ENCODE assay signal across 9 mouse cellular contexts in genomic region chr5:77265671-77266065, GRCm38 (mm10). TPM values are rescaled to one million over a fixed set of nuclear protein-coding genes. Genes with fewer than 3 reads are reported as not detected.
DNase-seq lines count a peak whose midpoint lies in the region; ATAC-seq and TF ChIP-seq lines count a peak whose summit lies in the region.
"Had no signal": no experiment of that assay in that cellular context is flagged by ENCODE, and none has a peak within 500 bp of the region (broad histone marks: within the 10 kb centered on the region; RNA-seq: fewer than 3 reads in every experiment).

No protein-coding gene starts in this region.

- TF ChIP-seq CTCF in Patski (IDR thresholded peaks at IDR 0.05): no peak
- TF ChIP-seq CTCF in left cerebral cortex, adult 2 months (IDR thresholded peaks at IDR 0.05): no peak

- DNase-seq in Patski (ENCODE audit: low read depth, low spot score): no peak
- peak; percentile 14 for DNase-seq in cerebellum, adult 9-11 months
- peak; percentile 37 to 40 for DNase-seq in frontal cortex, postnatal 10 days (ENCODE audit: low spot score in 2 of 2)
- peak; percentile 59 to 63 for DNase-seq in left cerebral cortex, adult 2 months (ENCODE audit: extremely low spot score in 1 of 2, low spot score in 2 of 2)
- DNase-seq in lung, postnatal 4 days: peak; percentile 84 to 87
- DNase-seq in right cerebral cortex, adult 18-20 months: peak; percentile 45
- peak; percentile 29 for DNase-seq in urinary bladder, postnatal 10 days (ENCODE audit: low spot score)

- ATAC-seq in Patski: peak; percentile 85
- peak; percentile 80 for ATAC-seq in hindbrain, embryonic 12.5 days (ENCODE audit: low FRiP score)

- POLR2A ChIA-PET in Patski (lab: Charles Lee): no interaction called here

- peaks cover 23% of the 10 kb centered on the region for H3K36me3 ChIP-seq in hindbrain, embryonic 12.5 days

- peak overlapping the region; percentile 91 for H3K27ac ChIP-seq in hindbrain, embryonic 12.5 days
- H3K27ac ChIP-seq in left cerebral cortex, adult 2 months: peak overlapping the region; percentile 28; the same call in 1 of the 2 replicates

- no peaks in the 10 kb centered on the region for H3K27me3 ChIP-seq in Patski
- peaks cover 7% of the 10 kb centered on the region for H3K27me3 ChIP-seq in hindbrain, embryonic 12.5 days

- H3K4me1 ChIP-seq in hindbrain, embryonic 12.5 days: peaks cover 10% of the 10 kb centered on the region; the same call in 1 of the 2 replicates

- intact Hi-C loops in left cerebral cortex, adult 2 months (cut with DNase I): loop anchor here (2.0 kb wide), 1 partner anchor 45 kb away; the partner anchor contains the start of genes Noa1 and Polr2b

- H3K9ac ChIP-seq in hindbrain, embryonic 12.5 days: peak overlapping the region; percentile 84

- under 1% methylated on average over 30 of the region's 53 CpGs for WGBS in hindbrain, embryonic 12.5 days

- CTCF ChIA-PET in Patski (lab: Charles Lee): no interaction called here

- peak overlapping the region; percentile 86 for H3K4me2 ChIP-seq in hindbrain, embryonic 12.5 days (replicated peaks)

- H3K9me3 ChIP-seq in hindbrain, embryonic 12.5 days (replicated peaks): no peaks in the 10 kb centered on the region

- H3K4me3 ChIP-seq in hindbrain, embryonic 12.5 days: peak overlapping the region; percentile 91
- H3K4me3 ChIP-seq in left cerebral cortex, adult 2 months: peak overlapping the region; percentile 70

- in situ Hi-C loops in Patski (cut with MboI; ENCODE audit: low pct_unique_long_range_greater_than_20kb): no loop called here

RNA-seq across cellular contexts. Expression of gene Rest, which starts 0.4 kb away (rescaled TPM):
- 25.7 TPM for polyA plus RNA-seq in Patski (2021)
- polyA plus RNA-seq in hindbrain, embryonic 12.5 days (2016; fragmentation: Nextera tagmentation; extraction: Ambion mirVana): 27.9 and 28.7 TPM in 2 replicates
- 1 to 10 TPM; 3.6 TPM for total RNA-seq in left cerebral cortex, adult 2 months (2021)

RNA-seq across cellular contexts. Expression of gene Noa1, which starts 44.2 kb away (rescaled TPM):
- polyA plus RNA-seq in Patski (2021): 28.2 TPM
- 32.8 and 35.5 TPM in 2 replicates for polyA plus RNA-seq in hindbrain, embryonic 12.5 days (2016; fragmentation: Nextera tagmentation; extraction: Ambion mirVana)
- total RNA-seq in left cerebral cortex, adult 2 months (2021): 10 to 100 TPM; 21.6 to 27.6 TPM

RNA-seq across cellular contexts. Expression of gene Polr2b, which starts 44.3 kb away (rescaled TPM):
- 75.3 TPM for polyA plus RNA-seq in Patski (2021)
- 80.1 and 87.0 TPM in 2 replicates for polyA plus RNA-seq in hindbrain, embryonic 12.5 days (2016; fragmentation: Nextera tagmentation; extraction: Ambion mirVana)
- 10 to 100 TPM; 43.0 to 47.6 TPM for total RNA-seq in left cerebral cortex, adult 2 months (2021)

RNA-seq across cellular contexts. Expression of gene Spink2, which starts 54.4 kb away (rescaled TPM):
- not detected for polyA plus RNA-seq in Patski (2021)
- polyA plus RNA-seq in hindbrain, embryonic 12.5 days (2016; fragmentation: Nextera tagmentation; extraction: Ambion mirVana): 1.5 TPM in 2 replicates
- not detected for total RNA-seq in left cerebral cortex, adult 2 months (2021)
- total RNA-seq: layer of hippocampus, postnatal 14 days had no signal
